Mouse (Mus musculus): ENCODE results near the gene Lrat. TPM values are rescaled to one million over a fixed set of nuclear protein-coding genes. Genes with fewer than 3 reads are reported as not detected.

The Lrat gene
- not detected for polyA plus RNA-seq (2017; shearing (Covaris generic))

GRCm38 (mm10) chr3:82903613-82904205 is at the start of gene Lrat:
TSS of gene Lrat (minus strand) at chr3:82903973.

GRCm38 (mm10) chr3:82876372-82876739 is 27.4 kb downstream of the Lrat start, which contains the start of gene Rbm46:
TSS of gene Rbm46 (minus strand) at chr3:82876483.

Other genes with a start within 250 kb of the Lrat start
- 0.43 TPM for gene Rbm46, start 27.5 kb downstream of the Lrat start, polyA plus RNA-seq (2017; shearing (Covaris generic))
- not detected for gene Fgg, start 103.8 kb upstream of the Lrat start, polyA plus RNA-seq (2017; shearing (Covaris generic))
- not detected for gene Fga, start 122.1 kb upstream of the Lrat start, polyA plus RNA-seq (2017; shearing (Covaris generic))
- gene Fgb, start 145.9 kb upstream of the Lrat start, polyA plus RNA-seq (2017; shearing (Covaris generic)) = not detected
- 73.5 TPM for gene Plrg1, start 151.5 kb upstream of the Lrat start, polyA plus RNA-seq (2017; shearing (Covaris generic))
- gene Dchs2, start 224.0 kb upstream of the Lrat start, polyA plus RNA-seq (2017; shearing (Covaris generic)) = 0.09 TPM

Data from effector memory CD4-positive, alpha-beta T cell, adult 7 months (primary cell).